14 mouse cellular contexts compared by ENCODE assay signal in the genomic region with DNA sequence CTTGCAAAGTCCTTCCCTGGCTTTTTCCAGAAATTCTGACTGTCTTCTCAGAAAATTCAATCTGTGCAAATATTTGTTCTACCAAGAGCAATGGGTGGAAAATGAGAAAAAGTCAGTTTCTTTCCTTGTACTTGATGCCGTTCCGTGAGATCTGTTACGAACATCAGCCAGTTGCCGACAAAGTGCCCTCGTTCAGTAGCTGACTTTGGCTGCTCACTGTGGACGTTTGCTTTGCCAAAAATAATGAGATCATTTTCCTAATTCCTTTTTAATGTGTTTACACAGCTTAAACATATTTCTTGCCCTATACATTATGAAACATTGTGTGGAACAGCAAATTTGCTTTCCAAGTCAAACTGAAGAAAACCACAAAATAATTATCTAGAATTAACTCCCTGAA. TPM values are rescaled to one million over a fixed set of nuclear protein-coding genes. Genes with fewer than 3 reads are reported as not detected.
"Had no signal": no experiment of that assay in that cellular context is flagged by ENCODE, and none has a peak within 500 bp of the region (broad histone marks: within the 10 kb centered on the region; RNA-seq: fewer than 3 reads in every experiment).

No protein-coding gene starts in this region.

- H3K9ac ChIP-seq: liver, embryonic 14.5 days; midbrain, embryonic 15.5 days; neural tube, embryonic 13.5 days had no signal

- H3K4me2 ChIP-seq: midbrain, embryonic 15.5 days; neural tube, embryonic 13.5 days had no signal

- H3K4me3 ChIP-seq: left cerebral cortex, adult 2 months; midbrain, embryonic 10.5 days; midbrain, embryonic 15.5 days; neural tube, embryonic 13.5 days had no signal

- DNase-seq: kidney, adult 18-20 months; kidney, postnatal 14 days; retina, postnatal 1 day; right cerebral cortex, postnatal 4 days; spleen, adult 18-20 months; thymus, adult 18-20 months; thymus, postnatal 25 days had no signal

- H3K27me3 ChIP-seq: midbrain, embryonic 15.5 days; neural tube, embryonic 13.5 days had no signal

- H3K36me3 ChIP-seq: midbrain, embryonic 10.5 days; midbrain, embryonic 15.5 days; neural tube, embryonic 13.5 days had no signal

- H3K4me1 ChIP-seq: midbrain, embryonic 10.5 days; midbrain, embryonic 15.5 days had no signal

- H3K27ac ChIP-seq: hindbrain, postnatal 0 days; left cerebral cortex, adult 2 months; liver, embryonic 14.5 days; midbrain, embryonic 10.5 days; midbrain, embryonic 15.5 days; neural tube, embryonic 13.5 days had no signal

- ATAC-seq: hindbrain, postnatal 0 days; midbrain, embryonic 15.5 days had no signal

- H3K9me3 ChIP-seq: midbrain, embryonic 10.5 days; midbrain, embryonic 15.5 days; neural tube, embryonic 13.5 days had no signal

RNA-seq across cellular contexts. Expression of a gene that starts 30.6 kb away (rescaled TPM):
- polyA plus RNA-seq: liver, adult 2 months had no signal

RNA-seq across cellular contexts. Expression of a gene that starts 53.1 kb away (rescaled TPM):
- polyA plus RNA-seq: liver, adult 2 months had no signal
